In genomic region chr12:81719161-81719560, GRCm38 (mm10) we compare ENCODE assay signal across 8 mouse cellular contexts.
DNase-seq lines count a peak whose midpoint lies in the region; ATAC-seq and TF ChIP-seq lines count a peak whose summit lies in the region.

No protein-coding gene starts in this region.

- WGBS in forebrain, embryonic 14.5 days: 75% methylated on average over 5 of the region's 5 CpGs
- WGBS in forebrain, embryonic 16.5 days: 75% methylated on average over 5 of the region's 5 CpGs
- 57% methylated on average over 5 of the region's 5 CpGs for WGBS in liver, adult 2 months
- whole genome bisulfite sequencing in liver, embryonic 11.5 days: 34% methylated on average over 5 of the region's 5 CpGs

- DNase-seq in forebrain, embryonic 14.5 days (ENCODE audit: low spot score): peak; percentile 10
- peak; percentile 4 for DNase-seq in liver, adult 2 months (ENCODE audit: extremely low read depth, low read depth, low spot score)
- DNase-seq in liver, embryonic 11.5 days (ENCODE audit: low spot score): no peak
- DNase-seq in adipocyte (ENCODE audit: low spot score): no peak
- DNase-seq in cerebellum, postnatal 4 days (ENCODE audit: low spot score in 2 of 2): no peak

- H3K27me3 ChIP-seq in forebrain, embryonic 14.5 days (replicated peaks; ENCODE audit: control insufficient read depth, insufficient read depth, low read length): no peaks in the 10 kb centered on the region
- no peaks in the 10 kb centered on the region for H3K27me3 ChIP-seq in forebrain, embryonic 16.5 days (replicated peaks; ENCODE audit: control insufficient read depth, insufficient read depth, low read length)
- no peaks in the 10 kb centered on the region for H3K27me3 ChIP-seq in liver, adult 2 months (ENCODE audit: control insufficient read depth, insufficient read depth, low read length)
- no peaks in the 10 kb centered on the region for H3K27me3 ChIP-seq in liver, embryonic 11.5 days (replicated peaks; ENCODE audit: control insufficient read depth, insufficient read depth, low read length)

- H3K4me2 ChIP-seq in forebrain, embryonic 14.5 days (ENCODE audit: low read length): no peak overlapping the region
- H3K4me2 ChIP-seq in forebrain, embryonic 16.5 days (ENCODE audit: low read length): no peak overlapping the region
- no peak overlapping the region for H3K4me2 ChIP-seq in liver, embryonic 11.5 days

- H3K27ac ChIP-seq in forebrain, embryonic 14.5 days (ENCODE audit: low read depth, low read length): no peak overlapping the region
- no peak overlapping the region for H3K27ac ChIP-seq in forebrain, embryonic 16.5 days (ENCODE audit: low read length)
- H3K27ac ChIP-seq in liver, adult 2 months (replicated peaks; ENCODE audit: insufficient read depth, low read depth, low read length): no peak overlapping the region
- H3K27ac ChIP-seq in liver, embryonic 11.5 days (ENCODE audit: low read depth, low read length): no peak overlapping the region
- H3K27ac ChIP-seq in cortical plate, adult 2 months (ENCODE audit: insufficient read depth, low read length): peak overlapping the region; percentile 60; the same call in 1 of the 2 replicates

- no peaks in the 10 kb centered on the region for H3K79me2 ChIP-seq in liver, adult 2 months (ENCODE audit: control insufficient read depth, insufficient read depth, low read length)

- no peaks in the 10 kb centered on the region for H3K9me3 ChIP-seq in forebrain, embryonic 14.5 days (replicated peaks; ENCODE audit: control insufficient read depth, low read length)
- H3K9me3 ChIP-seq in forebrain, embryonic 16.5 days (ENCODE audit: control insufficient read depth, low read length): no peaks in the 10 kb centered on the region
- H3K9me3 ChIP-seq in liver, embryonic 11.5 days (ENCODE audit: control insufficient read depth, low read length): no peaks in the 10 kb centered on the region

- H3K36me3 ChIP-seq in forebrain, embryonic 14.5 days (ENCODE audit: control insufficient read depth, insufficient read depth, low read length): peaks cover 15% of the 10 kb centered on the region
- H3K36me3 ChIP-seq in forebrain, embryonic 16.5 days (ENCODE audit: control insufficient read depth, insufficient read depth): peaks cover 2% of the 10 kb centered on the region; the same call in 1 of the 2 replicates
- no peaks in the 10 kb centered on the region for H3K36me3 ChIP-seq in liver, adult 2 months (ENCODE audit: control insufficient read depth, insufficient read depth, low read length)
- H3K36me3 ChIP-seq in liver, embryonic 11.5 days (ENCODE audit: control insufficient read depth, insufficient read depth, low read length): no peaks in the 10 kb centered on the region

- TF ChIP-seq POLR2A in liver, adult 2 months (IDR thresholded peaks at IDR 0.05; ENCODE audit: extremely low read depth, insufficient read depth, low read length): no peak
- no peak for TF ChIP-seq POLR2A in cortical plate, adult 2 months (IDR thresholded peaks at IDR 0.05; ENCODE audit: extremely low read depth, insufficient read depth, low read length)

- no peak overlapping the region for H3K4me3 ChIP-seq in forebrain, embryonic 14.5 days (ENCODE audit: low read depth, low read length)
- no peak overlapping the region for H3K4me3 ChIP-seq in forebrain, embryonic 16.5 days (replicated peaks; ENCODE audit: low read length)
- H3K4me3 ChIP-seq in liver, adult 2 months (ENCODE audit: insufficient read depth, low read depth, low read length): no peak overlapping the region
- H3K4me3 ChIP-seq in liver, embryonic 11.5 days (ENCODE audit: low read depth, low read length): no peak overlapping the region
- H3K4me3 ChIP-seq in cortical plate, adult 2 months (ENCODE audit: insufficient read depth, low read length): no peak overlapping the region

- no peaks in the 10 kb centered on the region for H3K4me1 ChIP-seq in forebrain, embryonic 14.5 days (ENCODE audit: control insufficient read depth, insufficient read depth, low read length)
- H3K4me1 ChIP-seq in forebrain, embryonic 16.5 days (replicated peaks; ENCODE audit: control insufficient read depth, insufficient read depth, low read length): no peaks in the 10 kb centered on the region
- H3K4me1 ChIP-seq in liver, adult 2 months (ENCODE audit: control insufficient read depth, insufficient read depth, low read length): no peaks in the 10 kb centered on the region
- no peaks in the 10 kb centered on the region for H3K4me1 ChIP-seq in liver, embryonic 11.5 days (replicated peaks; ENCODE audit: control insufficient read depth, insufficient read depth, low read length)
- no peaks in the 10 kb centered on the region for H3K4me1 ChIP-seq in cortical plate, adult 2 months (ENCODE audit: control insufficient read depth, insufficient read depth, low read length)

- H3K9ac ChIP-seq in forebrain, embryonic 14.5 days (ENCODE audit: low read length): no peak overlapping the region
- H3K9ac ChIP-seq in forebrain, embryonic 16.5 days (replicated peaks; ENCODE audit: low read depth, low read length): no peak overlapping the region
- no peak overlapping the region for H3K9ac ChIP-seq in liver, adult 2 months (ENCODE audit: low read depth, low read length)
- H3K9ac ChIP-seq in liver, embryonic 11.5 days (ENCODE audit: low read depth, low read length): no peak overlapping the region

- no peak for TF ChIP-seq CTCF in liver, adult 2 months (IDR thresholded peaks at IDR 0.05; ENCODE audit: low read depth, low read length)
- no peak for TF ChIP-seq CTCF in cortical plate, adult 2 months (IDR thresholded peaks at IDR 0.05; ENCODE audit: extremely low read depth, insufficient read depth, low read length)

- no peak for ATAC-seq in forebrain, embryonic 14.5 days
- ATAC-seq in forebrain, embryonic 16.5 days: no peak
- ATAC-seq in liver, embryonic 11.5 days (replicated peaks; ENCODE audit: low FRiP score): no peak
- ATAC-seq in neutrophil, adult 5-6 weeks (ENCODE audit: extremely low read depth, insufficient number of reproducible peaks, low FRiP score, poor library complexity, severe bottlenecking): peak; percentile 68

Comparison
In these comparisons a context has a peak if more than half of its experiments do, and no peak if none do; other contexts are left out.
1. DNase-seq: peak in forebrain, embryonic 14.5 days (single experiment) and liver, adult 2 months (single experiment); none in liver, embryonic 11.5 days (single experiment), adipocyte (single experiment) and cerebellum, postnatal 4 days (0 of 2).